Mouse (Mus musculus) heart, adult 2 months (tissue): ENCODE measurements around the gene Umad1. TPM values are rescaled to one million over a fixed set of nuclear protein-coding genes. Genes with fewer than 3 reads are reported as not detected.

Experiments used
- DNase-seq, 2 experiments: peaks; one replicate each; pipeline ENCODE4 v3.0.0; 2021
- H3K27ac ChIP-seq: fragments of 200-600 bp; 2 replicates; pipeline ENCODE4 v1.8.1; 2022
- H3K27me3 ChIP-seq: fragments of 200-500 bp; 2 replicates; pipeline ENCODE4 v1.6.1; 2012; ENCODE audit warnings: mild to moderate bottlenecking, low read length, inconsistent platforms, mixed read lengths; ENCODE audit not compliant: control insufficient read depth, insufficient read depth
- H3K36me3 ChIP-seq: fragments of 200-500 bp; 2 replicates; pipeline ENCODE4 v1.6.1; 2012; ENCODE audit warnings: low read length, inconsistent platforms; ENCODE audit not compliant: control insufficient read depth, insufficient read depth
- H3K4me1 ChIP-seq: fragments of 200-500 bp; 2 replicates; pipeline ENCODE4 v1.6.1; 2011; ENCODE audit warnings: low read length; ENCODE audit not compliant: control insufficient read depth, insufficient read depth
- H3K4me3 ChIP-seq: fragments of 200-600 bp; 2 replicates; pipeline ENCODE4 v1.8.1; 2022
- H3K79me2 ChIP-seq: fragments of 200-500 bp; replicated peaks from 2 replicates; pipeline ENCODE4 v1.6.1; 2012; ENCODE audit warnings: mild to moderate bottlenecking, inconsistent platforms, low read length, moderate library complexity, mixed read lengths; ENCODE audit not compliant: control insufficient read depth, insufficient read depth
- H3K9ac ChIP-seq: fragments of 200-500 bp; 2 replicates; pipeline ENCODE4 v1.6.1; 2012; ENCODE audit warnings: low read depth, mild to moderate bottlenecking, control low read depth, inconsistent platforms, low read length, mixed read lengths
- CTCF ChIP-seq: fragments of 200-600 bp; IDR thresholded peaks from 2 replicates; pipeline ENCODE4 v1.8.1; 2022; ENCODE audit warnings: antibody characterized with exemption, mild to moderate bottlenecking, moderate library complexity
- EP300 ChIP-seq: fragments of 200-500 bp; IDR thresholded peaks from 2 replicates; pipeline ENCODE4 v1.6.1; 2011; ENCODE audit warnings: low read depth, low read length, control low read depth; ENCODE audit not compliant: insufficient read depth
- POLR2A ChIP-seq: fragments of 200-500 bp; IDR thresholded peaks from 2 replicates; pipeline ENCODE4 v1.6.1; 2011; ENCODE audit warnings: mild to moderate bottlenecking, low read depth, low read length, control low read depth; ENCODE audit not compliant: insufficient read depth
- WGBS: fragments of 180-500 bp; shearing (Covaris S2); methylation state at CpG from one replicate; pipeline ENCODE4 v1.1.7; 2018; 5-methylcytosine and 5-hydroxymethylcytosine counted together
- intact Hi-C: fragments of 180-260 bp; cut with DNase I; formaldehyde crosslinking; loops from one replicate; pipeline ENCODE4 v1.15.1; 2025
- polyA plus RNA-seq: library from polyadenylated mRNA; depleted of rRNA; stranded (reverse); fragments of >200 nt; gene quantifications from 2 replicates; pipeline ENCODE4 v1.2.3, GENCODE M21; 2012; rRNA removed
- total RNA-seq, 2 experiments: library from RNA; stranded (reverse); gene quantifications; 2 replicates each; pipeline ENCODE4 v1.2.3; 2021

Gene Umad1
- total and polyA plus RNA-seq, 3 experiments = 7.3 to 14.0 (median 12.5) TPM

DNA sequence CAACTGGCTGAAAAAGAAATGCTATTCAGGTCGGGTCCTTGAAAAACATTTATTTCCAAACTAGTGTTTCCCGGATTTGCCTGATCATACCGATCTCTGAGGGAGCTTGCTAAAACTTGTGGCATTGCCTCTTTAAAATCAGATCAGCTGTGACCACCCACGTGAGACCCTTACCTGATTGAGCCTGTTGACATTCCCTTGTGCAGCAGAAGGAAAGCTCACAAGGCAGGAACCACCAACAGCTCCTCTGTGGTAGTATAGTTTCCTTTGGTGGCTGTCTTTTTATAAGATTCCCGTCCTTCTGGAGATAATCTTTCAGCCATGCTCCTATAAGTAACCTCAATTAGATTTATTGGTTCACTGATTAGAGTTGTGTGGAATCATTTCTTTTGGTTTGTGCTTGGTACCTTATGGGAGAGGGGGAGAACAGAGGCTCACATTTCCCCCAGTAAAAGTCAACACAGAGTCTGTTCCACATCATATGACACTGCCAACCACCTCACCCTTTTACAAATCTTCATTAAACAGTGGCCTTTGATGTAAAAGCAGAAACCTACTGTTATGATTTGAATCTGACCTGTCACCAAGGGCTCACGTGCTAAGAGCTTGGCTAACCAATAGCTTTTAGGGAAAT is 238.3 kb downstream of the Umad1 start:
- TF ChIP-seq CTCF (no peak), POLR2A (no peak), EP300 (no peak)
- Histone ChIP-seq H3K4me1 (no peaks in the 10 kb centered on the region), H3K4me3 (no peak overlapping the region), H3K27me3 (no peaks in the 10 kb centered on the region), H3K36me3 (no peaks in the 10 kb centered on the region), H3K79me2 (no peaks in the 10 kb centered on the region), H3K27ac (no peak overlapping the region), H3K9ac (no peak overlapping the region)
- 72% methylated on average over 6 of the region's 6 CpGs for WGBS
- intact Hi-C loops = no loop called here
- no peak for DNase-seq

DNA sequence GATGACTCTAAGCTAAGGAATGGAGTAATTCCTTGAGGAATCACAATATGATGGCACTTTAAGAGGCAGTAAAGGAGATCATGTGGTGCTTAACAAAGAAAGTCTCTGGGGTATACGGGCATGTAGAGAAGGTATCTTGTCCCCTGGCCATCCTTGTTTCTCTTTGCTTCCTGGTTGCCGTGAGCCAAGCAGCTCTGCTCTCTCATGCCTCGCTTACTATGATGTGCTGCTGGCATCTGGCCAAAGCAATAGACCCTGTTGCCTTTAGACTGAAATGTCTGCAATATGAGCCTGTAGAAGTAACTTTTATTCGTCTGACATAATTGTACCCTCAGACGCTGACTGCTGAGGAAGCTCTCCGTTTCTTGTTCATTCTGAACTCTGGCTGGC is 238.8 kb downstream of the Umad1 start:
- Histone ChIP-seq H3K27ac (no peak overlapping the region), H3K79me2 (no peaks in the 10 kb centered on the region), H3K4me3 (no peak overlapping the region), H3K4me1 (no peaks in the 10 kb centered on the region), H3K9ac (no peak overlapping the region), H3K27me3 (no peaks in the 10 kb centered on the region), H3K36me3 (no peaks in the 10 kb centered on the region)
- intact Hi-C loops = no loop called here
- 71% methylated on average over 6 of the region's 6 CpGs for WGBS
- no peak for TF ChIP-seq EP300
- no peak for TF ChIP-seq CTCF
- no peak for TF ChIP-seq POLR2A
- no peak for DNase-seq

DNA sequence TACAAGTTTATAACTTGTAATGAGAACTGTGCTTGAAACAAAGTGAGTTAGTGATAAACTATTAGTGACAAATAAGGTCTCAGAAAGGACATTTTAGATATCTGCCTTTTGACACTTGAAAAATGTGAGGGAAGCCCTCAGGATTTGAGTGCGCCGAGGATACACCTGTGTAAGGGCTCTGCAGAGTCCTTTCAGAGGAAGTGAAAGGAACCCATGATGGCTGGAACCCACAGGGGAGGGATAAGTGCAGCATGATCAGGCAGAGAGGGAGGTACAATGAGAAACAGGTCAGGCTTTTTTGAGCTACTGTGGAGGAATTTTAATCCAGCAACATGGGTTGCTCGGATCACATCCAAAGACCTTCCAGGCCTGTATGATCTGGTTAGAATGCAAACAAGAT is 239.9 kb downstream of the Umad1 start:
- TF ChIP-seq POLR2A (no peak), EP300 (no peak), CTCF (no peak)
- WGBS = 86% methylated on average over 3 of the region's 3 CpGs

DNA sequence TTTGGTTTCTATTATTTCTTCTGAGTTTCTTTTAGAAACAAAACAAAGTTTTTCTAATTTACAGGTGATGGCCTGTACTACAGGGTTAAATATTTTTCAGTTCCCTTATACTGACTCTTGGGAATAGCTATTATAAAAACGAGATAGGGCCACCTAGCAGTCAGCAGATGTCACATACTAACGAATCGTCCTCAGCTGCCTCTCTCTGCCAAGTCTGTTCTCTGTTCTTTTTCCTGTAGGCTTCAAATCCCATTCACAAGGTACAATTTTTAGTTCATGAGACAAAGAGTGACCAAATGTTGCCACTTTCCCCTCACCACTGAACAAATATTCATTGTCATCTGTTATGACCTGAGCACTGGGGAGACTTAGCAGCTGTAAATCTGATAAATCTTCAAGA is 244.9 kb downstream of the Umad1 start:
- WGBS = 10% methylated on average over 3 of the region's 3 CpGs
- no peak overlapping the region for H3K4me3 ChIP-seq
- intact Hi-C loops = loop anchor here (10.0 kb wide), 1 partner anchor 331 kb away; no protein-coding TSS in a partner anchor

More for the DNA sequence above, 239.9 kb downstream of the Umad1 start:
- Histone ChIP-seq H3K4me1 (no peaks in the 10 kb centered on the region), H3K27ac (no peak overlapping the region), H3K36me3 (no peaks in the 10 kb centered on the region), H3K9ac (no peak overlapping the region), H3K79me2 (no peaks in the 10 kb centered on the region), H3K27me3 (no peaks in the 10 kb centered on the region), H3K4me3 (no peak overlapping the region)
- no peak for DNase-seq
- intact Hi-C loops = no loop called here

DNA sequence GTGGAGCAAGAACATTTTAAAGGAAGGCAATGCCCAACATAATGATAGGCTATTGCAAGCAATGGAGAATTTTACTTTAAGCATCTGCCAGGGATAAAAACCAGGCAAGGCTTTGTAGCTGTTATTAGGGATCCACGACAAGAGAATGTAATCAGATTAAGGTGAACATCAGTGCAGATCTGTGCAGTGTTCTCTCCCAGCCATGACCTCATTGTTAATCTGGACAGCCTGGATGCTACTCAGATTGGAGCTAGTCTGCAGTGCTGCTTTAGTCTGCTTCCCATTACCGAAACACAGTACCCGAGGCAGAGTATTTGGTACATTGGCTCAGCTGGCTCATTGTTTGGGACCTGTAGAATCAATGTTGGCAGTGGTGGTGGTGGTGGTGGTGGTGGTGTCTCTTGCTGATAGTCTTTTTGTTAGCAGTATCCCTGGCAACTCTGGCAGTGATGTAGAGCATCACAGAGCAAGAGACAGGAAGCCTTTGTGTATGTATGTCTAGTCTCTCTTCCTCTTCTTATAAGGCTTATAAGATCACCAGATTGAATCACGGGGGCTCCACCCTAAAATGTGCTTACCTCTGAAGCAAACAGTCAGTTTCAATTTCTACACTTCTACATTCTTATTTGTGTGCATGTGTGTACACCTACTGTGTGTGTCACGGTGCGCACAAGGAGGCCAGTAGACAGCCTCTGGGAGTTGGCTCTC is 245.6 kb downstream of the Umad1 start:
- intact Hi-C loops = loop anchor here (5.0 to 10.0 kb wide), 3 partner anchors 188 to 330 kb away; partner anchors contain the start of genes Gm45062, Rpa3 and Umad1
- TF ChIP-seq CTCF (no peak), POLR2A (no peak), EP300 (no peak)
- Histone ChIP-seq H3K27ac (no peak overlapping the region), H3K4me1 (no peaks in the 10 kb centered on the region), H3K79me2 (no peaks in the 10 kb centered on the region), H3K9ac (no peak overlapping the region), H3K4me3 (no peak overlapping the region), H3K36me3 (no peaks in the 10 kb centered on the region), H3K27me3 (no peaks in the 10 kb centered on the region)
- WGBS = 77% methylated on average over 6 of the region's 6 CpGs
- DNase-seq = no peak

More for the DNA sequence above, 244.9 kb downstream of the Umad1 start:
- no peak overlapping the region for H3K9ac ChIP-seq
- no peak overlapping the region for H3K27ac ChIP-seq
- no peaks in the 10 kb centered on the region for H3K4me1 ChIP-seq
- H3K27me3 ChIP-seq = no peaks in the 10 kb centered on the region
- H3K36me3 ChIP-seq = no peaks in the 10 kb centered on the region
- no peak for DNase-seq
- no peaks in the 10 kb centered on the region for H3K79me2 ChIP-seq
- no peak for TF ChIP-seq EP300
- no peak for TF ChIP-seq POLR2A
- TF ChIP-seq CTCF = no peak

DNA sequence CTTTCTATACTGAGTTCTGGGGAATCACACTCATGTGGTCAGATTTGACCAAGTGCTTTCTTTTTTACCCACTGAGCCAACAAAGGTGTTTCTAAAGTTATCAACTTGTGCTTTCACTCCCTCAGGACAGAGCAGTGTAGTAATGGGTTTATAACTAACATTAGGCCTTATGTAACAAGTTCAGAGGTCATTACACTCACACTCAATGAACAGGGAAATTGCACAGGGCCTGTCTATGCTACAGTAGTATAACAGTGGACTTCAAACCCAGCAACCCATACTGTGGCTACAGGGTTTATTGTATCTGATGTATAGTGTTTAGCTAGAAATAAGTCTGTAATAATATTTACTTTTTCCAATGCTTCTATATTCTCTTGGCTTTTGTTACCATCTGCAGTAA is 247.5 kb downstream of the Umad1 start:
- Histone ChIP-seq H3K4me3 (no peak overlapping the region), H3K79me2 (peaks cover 2% of the 10 kb centered on the region; the same call in 1 of the 2 replicates), H3K36me3 (peaks cover 5% of the 10 kb centered on the region), H3K27me3 (no peaks in the 10 kb centered on the region), H3K4me1 (peaks cover 2% of the 10 kb centered on the region), H3K27ac (no peak overlapping the region), H3K9ac (no peak overlapping the region)
- DNase-seq = no peak
- TF ChIP-seq POLR2A = no peak
- no peak for TF ChIP-seq CTCF
- no peak for TF ChIP-seq EP300
- intact Hi-C loops = loop anchor here (5.0 to 10.0 kb wide), 3 partner anchors 186 to 328 kb away; partner anchors contain the start of genes Gm45062, Rpa3 and Umad1

Other genes with a start within 250 kb of the Umad1 start
- under 1 TPM; 0.32 to 0.70 TPM for gene Col28a1, start 66.7 kb upstream of the Umad1 start, total RNA-seq
- 0.27 and 0.35 TPM in 2 replicates for gene Col28a1, start 66.7 kb upstream of the Umad1 start, polyA plus RNA-seq
- 10 to 100 TPM; 15.9 to 19.0 TPM for gene Mios, start 50.1 kb upstream of the Umad1 start, total RNA-seq
- 3.2 and 5.0 TPM in 2 replicates for gene Mios, start 50.1 kb upstream of the Umad1 start, polyA plus RNA-seq
- 10 to 100 TPM; 16.5 to 18.6 TPM for gene Rpa3, start 115 bp upstream of the Umad1 start, total RNA-seq
- 4.5 and 7.2 TPM in 2 replicates for gene Rpa3, start 115 bp upstream of the Umad1 start, polyA plus RNA-seq
- under 1 TPM in 1 of 2 experiments, not detected in 1; 0.57 TPM for gene Gm45062, start 162 bp downstream of the Umad1 start, total RNA-seq
- gene Gm45062, start 162 bp downstream of the Umad1 start, polyA plus RNA-seq = 1.9 and 2.6 TPM in 2 replicates